Mouse (Mus musculus) mammary gland, adult 2 months (tissue): ENCODE data around the gene Chka. TPM values are rescaled to one million over a fixed set of nuclear protein-coding genes. Genes with fewer than 3 reads are reported as not detected.

Experiments used
- polyA plus RNA-seq: library from polyadenylated mRNA; depleted of rRNA; stranded (reverse); fragments of >200 nt; gene quantifications from 2 replicates; pipeline ENCODE4 v1.2.3, GENCODE M21; 2012; ENCODE audit warnings: low replicate concordance; rRNA removed

Chka gene
- 31.2 and 33.9 TPM in 2 replicates for polyA plus RNA-seq

DNA sequence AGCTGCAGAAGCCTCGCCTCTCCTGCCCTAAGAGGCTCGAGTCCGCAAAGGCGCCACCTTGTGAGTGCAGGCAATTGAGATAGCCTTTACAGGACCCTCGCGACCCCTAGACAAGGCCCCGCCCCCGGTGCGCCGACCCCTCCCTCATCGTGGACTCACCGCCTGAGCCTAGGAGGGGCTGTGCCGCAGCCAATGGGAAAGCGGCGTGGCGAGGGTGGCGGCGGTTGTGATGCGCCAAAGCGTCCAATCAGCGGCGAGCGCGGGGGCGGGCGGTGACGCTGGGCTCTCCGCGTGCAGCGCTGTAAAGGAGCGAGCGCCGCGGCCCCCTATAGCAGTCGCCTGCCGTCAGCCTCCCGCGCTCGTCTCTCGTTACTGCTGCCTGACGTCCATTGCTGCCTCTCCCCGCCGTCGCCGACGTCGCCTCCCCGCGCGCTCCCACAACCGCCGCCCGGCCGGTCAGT lies at the start of gene Chka:
Gene Chka (plus strand): TSS at position 272 of the 461 bp plus-strand sequence.

DNA sequence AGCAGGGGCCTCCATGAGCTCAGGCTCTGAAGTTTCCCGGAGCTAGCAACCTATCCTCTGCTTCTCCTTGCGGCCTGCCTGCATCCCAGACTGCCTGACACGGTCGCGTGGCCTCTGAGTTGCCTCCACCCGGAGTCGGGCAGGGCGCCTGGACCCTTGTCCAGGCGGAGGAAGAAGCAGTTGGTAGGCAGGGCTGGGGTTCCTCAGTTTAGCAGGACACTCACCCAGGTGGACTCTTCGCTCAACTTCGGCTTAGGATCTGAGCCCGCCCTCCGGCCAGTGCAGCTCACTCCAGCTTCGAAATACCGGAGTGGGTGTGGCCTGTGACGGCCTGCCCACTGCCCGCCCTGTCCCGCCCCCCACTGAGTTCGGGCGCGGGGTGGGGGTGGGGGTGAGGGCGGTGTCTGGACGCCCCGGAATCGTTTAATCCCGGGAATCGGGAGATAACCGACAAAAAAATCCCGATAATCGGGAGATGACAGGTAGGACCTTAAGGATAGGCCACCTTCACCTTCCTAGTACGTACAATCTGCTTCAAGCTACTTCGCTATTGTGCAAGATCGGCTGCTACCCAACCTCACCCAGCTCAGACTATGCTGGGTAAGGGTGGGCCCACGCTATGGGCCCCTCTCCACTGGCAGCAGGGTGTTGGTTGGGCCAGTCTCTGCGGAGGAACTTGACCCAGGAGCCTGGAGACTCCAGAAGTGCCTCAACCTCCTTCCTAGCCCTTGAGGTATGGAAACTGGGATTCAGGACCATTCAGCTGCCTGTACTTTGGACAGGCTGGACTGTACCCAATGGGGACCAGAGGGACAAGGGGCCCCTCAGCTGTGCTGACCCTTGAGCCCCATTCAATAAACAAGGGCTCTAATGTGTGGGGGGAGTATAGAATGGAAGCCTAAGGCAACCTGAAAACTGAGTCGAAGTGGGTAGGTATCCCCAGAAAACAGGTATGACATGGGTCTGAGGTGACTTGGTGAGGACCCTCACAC lies 55.5 kb downstream of the Chka start, which contains the start of gene Tcirg1:
Gene Tcirg1 (minus strand): TSS at position 339 of the 992 bp plus-strand sequence.

DNA sequence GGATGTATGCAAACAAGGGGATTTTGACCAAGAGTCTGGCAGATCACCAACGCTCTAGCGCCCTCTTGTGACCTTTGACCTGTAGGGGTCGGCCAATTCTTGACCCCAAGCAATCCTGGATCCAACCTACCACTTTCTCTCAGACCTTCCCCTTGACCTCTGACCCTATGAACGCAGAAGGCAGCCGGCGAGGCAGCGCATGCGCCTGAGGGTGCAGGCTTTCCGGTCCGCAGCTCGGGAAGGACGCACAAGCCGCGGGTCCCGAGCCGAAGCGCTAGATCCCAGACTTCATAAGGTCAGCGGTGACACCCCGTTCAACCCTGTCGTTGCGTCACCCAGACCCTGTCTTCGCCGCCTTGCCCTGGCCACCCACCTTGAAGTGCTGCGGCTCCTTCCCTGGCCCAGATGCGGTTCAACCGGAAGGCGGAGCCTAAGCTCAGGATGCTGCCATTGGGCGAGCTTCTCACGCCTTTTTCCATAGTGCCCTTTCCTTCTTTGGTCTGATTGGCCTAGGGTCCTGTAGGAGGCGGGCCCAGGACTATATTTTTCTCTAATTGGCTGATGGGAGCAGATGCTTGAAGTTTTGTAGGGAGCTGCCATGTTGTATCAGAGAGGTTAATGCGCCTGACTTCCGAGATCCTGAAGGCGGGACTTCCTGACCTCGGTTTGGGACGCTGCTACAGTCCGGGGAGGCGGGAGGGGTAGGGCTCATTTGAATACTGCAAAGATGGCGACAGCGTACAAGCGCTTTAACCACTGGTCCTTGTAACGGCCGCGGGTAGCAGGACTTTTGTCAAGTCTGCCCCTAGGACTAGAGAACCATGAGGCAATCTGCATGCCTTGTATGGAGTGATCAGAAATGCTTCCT lies 61.0 kb downstream of the Chka start, which contains the start of gene Ndufs8:
Gene Ndufs8 (minus strand): TSS at position 438 of the 868 bp plus-strand sequence.

DNA sequence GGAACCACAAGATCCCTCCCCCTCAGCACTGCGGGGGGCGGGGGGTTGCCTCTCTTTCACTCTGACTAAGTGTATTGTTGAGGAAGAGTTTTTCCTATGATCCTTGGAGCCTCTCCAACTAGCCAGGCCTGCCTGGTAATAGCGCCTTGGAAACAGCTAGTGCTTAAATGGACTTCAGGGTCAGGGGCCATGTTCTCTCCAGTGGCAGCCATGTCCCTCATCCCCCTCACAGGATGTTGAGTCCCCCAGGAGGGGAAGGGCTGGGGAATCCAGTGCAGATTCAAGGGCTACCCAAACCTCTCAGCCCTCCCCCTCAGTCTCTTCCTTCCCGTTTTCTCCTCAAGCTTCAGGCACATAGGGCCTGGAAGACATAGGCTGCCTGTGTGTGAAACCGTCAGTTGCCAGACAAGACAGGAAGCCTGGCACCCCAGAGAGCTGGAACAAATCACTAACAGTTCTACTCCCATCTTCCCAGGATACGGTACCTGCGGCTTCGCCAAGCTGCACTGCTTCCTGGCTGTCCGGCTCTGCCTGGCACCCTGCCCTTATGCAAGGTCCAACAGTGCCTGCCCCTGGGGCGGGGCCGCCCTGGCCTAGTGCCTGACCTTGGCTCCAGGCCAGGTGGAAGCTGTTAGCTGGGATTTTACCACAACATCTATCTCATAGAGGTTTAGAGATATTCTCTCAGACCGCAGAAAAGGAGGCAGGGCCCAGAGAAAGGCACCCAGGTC lies 77.8 kb downstream of the Chka start, which contains the start of gene Aldh3b1:
Gene Aldh3b1 (minus strand): TSS at position 598 of the 731 bp plus-strand sequence.

DNA sequence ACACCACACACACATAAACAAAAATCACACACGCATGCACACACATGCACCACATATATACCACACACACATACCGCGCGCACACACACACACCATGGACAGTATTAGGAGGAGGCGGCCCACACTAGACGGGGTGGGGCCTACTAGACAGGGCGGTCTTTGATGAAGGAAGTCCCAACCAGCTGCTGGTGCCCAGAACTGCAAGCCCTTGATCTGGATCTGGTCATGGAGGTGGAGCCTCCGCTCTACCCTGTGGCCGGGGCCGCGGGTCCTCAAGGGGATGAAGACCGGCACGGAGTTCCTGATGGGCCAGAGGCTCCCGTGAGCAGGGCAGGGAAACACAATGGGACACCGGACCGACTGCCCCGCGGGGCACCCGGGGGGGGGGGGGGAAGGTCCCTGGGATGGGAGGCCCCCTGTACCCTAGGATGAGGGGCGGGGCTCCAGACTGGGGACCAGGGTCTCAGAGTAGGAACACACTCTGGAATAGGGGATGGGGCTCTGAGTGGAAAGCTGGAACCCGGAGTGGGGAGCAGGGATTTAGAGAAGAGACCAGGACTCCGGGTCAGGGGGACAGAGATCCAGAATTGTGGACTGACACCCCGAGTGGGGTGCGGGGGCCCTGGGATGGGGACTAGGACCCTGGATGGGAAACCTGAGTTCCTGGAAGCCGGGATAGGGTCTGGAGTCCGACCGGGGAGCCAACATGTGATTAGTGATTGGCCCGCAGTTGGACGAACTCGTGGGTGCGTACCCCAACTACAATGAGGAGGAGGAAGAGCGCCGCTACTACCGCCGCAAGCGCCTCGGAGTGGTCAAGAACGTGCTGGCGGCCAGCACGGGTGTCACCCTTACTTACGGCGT lies 83.7 kb downstream of the Chka start, which contains the start of gene Unc93b1:
Gene Unc93b1 (plus strand): TSS at position 155 of the 864 bp plus-strand sequence.

Other genes with a start within 250 kb of the Chka start
- 40.5 and 58.6 TPM in 2 replicates for gene Lrp5, start 165.2 kb upstream of the Chka start, polyA plus RNA-seq
- 44.8 and 45.6 TPM in 2 replicates for gene 1810055G02Rik, start 143.5 kb upstream of the Chka start, polyA plus RNA-seq
- 13.7 and 17.2 TPM in 2 replicates for gene Kmt5b, start 84.4 kb upstream of the Chka start, polyA plus RNA-seq
- 218 and 220 TPM in 2 replicates for gene Tcirg1, start 55.4 kb downstream of the Chka start, polyA plus RNA-seq
- gene Ndufs8, start 61.0 kb downstream of the Chka start, polyA plus RNA-seq: 276 and 363 TPM in 2 replicates
- 13.0 and 17.1 TPM in 2 replicates for gene Aldh3b1, start 78.0 kb downstream of the Chka start, polyA plus RNA-seq
- 307 and 435 TPM in 2 replicates for gene Unc93b1, start 83.4 kb downstream of the Chka start, polyA plus RNA-seq
- gene Aldh3b3, start 106.9 kb downstream of the Chka start, polyA plus RNA-seq: 0.50 and 0.69 TPM in 2 replicates
- 22.0 and 22.5 TPM in 2 replicates for gene Aldh3b2, start 120.6 kb downstream of the Chka start, polyA plus RNA-seq
- 56.0 and 64.9 TPM in 2 replicates for gene Acy3, start 134.8 kb downstream of the Chka start, polyA plus RNA-seq
- not detected in 2 replicates for gene Tbx10, start 141.0 kb downstream of the Chka start, polyA plus RNA-seq
- gene Nudt8, start 148.8 kb downstream of the Chka start, polyA plus RNA-seq: 12.2 and 22.8 TPM in 2 replicates
- gene Gm49405, start 148.9 kb downstream of the Chka start, polyA plus RNA-seq: 2.5 and 2.9 TPM in 2 replicates
- gene Doc2g, start 151.5 kb downstream of the Chka start, polyA plus RNA-seq: 6.3 and 13.3 TPM in 2 replicates
- 188 and 271 TPM in 2 replicates for gene Ndufv1, start 161.0 kb downstream of the Chka start, polyA plus RNA-seq
- 508 and 632 TPM in 2 replicates for gene Gstp1, start 186.2 kb downstream of the Chka start, polyA plus RNA-seq
- 24.3 and 163 TPM in 2 replicates for gene Gstp2, start 194.2 kb downstream of the Chka start, polyA plus RNA-seq
- 14.6 and 23.5 TPM in 2 replicates for gene Gstp3, start 207.8 kb downstream of the Chka start, polyA plus RNA-seq
- 0.61 TPM in 1 of 2 replicates, not detected in the other for gene Cabp2, start 229.8 kb downstream of the Chka start, polyA plus RNA-seq
- gene Cdk2ap2, start 245.4 kb downstream of the Chka start, polyA plus RNA-seq: 257 and 348 TPM in 2 replicates
- gene Pitpnm1, start 248.2 kb downstream of the Chka start, polyA plus RNA-seq: 157 and 297 TPM in 2 replicates